Mouse (Mus musculus): ENCODE results near the gene Dnm2.

GRCm38 (mm10) chr9:21497050-21497542, 72.4 kb downstream of the Dnm2 start:
- TF ChIP-seq CTCF (IDR thresholded peaks at IDR 0.05; ENCODE audit: low read depth, low read length) (no peak), POLR2A (IDR thresholded peaks at IDR 0.05; ENCODE audit: extremely low read depth, insufficient read depth, low read length) (no peak)

Data from liver, adult 2 months (tissue).